Mouse (Mus musculus) cerebellum, adult 9-10 months (tissue): Measurements from ENCODE around the gene Srprb.

ENCODE experiments used
- DNase-seq: peaks from one replicate; pipeline ENCODE4 v3.0.0; 2022

Srprb gene

DNA sequence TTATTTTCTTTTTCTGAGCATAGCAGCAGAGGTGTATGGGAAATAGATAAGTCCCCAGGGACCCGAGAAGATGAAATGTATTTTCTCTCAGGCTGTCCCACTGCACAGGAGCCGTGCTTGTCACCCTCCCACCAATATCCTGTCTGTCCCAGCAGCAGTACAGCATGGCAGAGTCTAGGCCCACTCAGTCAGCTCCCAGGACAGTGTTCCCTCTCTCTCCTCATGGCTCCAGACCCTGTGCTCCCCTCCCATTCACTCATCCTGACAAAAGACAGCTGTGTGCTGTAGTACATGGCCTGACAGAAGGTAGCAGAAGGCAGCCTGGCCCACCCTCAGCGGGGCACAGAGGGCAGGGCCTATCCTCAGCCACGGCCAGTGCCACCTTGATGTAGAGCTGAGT, 58.1 kb downstream of the Srprb start:
- no peak for DNase-seq

DNA sequence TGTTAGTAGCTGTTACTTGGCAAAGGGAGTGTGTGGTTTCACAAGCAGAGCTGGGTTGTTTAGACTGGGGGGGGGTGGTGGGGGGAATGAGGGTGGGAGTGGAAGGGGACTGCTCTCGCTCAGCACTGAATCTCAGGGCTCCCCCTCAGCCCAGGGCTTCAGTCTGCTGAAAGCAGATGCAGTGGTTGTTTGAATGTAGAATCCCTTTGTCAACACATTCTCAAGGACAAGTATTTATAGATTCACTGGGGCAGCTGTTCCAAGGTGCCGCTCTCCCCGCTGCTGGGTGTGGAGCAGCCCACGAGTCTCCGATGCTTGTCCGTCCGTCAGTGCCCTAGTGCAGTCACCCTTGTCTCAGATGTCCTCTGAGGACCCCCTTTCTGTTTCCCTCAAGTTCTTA, 60.7 kb downstream of the Srprb start:
- no peak for DNase-seq

GRCm38 (mm10) chr9:103140384-103140783, 61.6 kb downstream of the Srprb start:
- DNase-seq: no peak

- no peak for DNase-seq
These were observed 62.5 kb downstream of the Srprb start for GRCm38 (mm10) chr9:103139481-103139880.
